Mouse (Mus musculus) cortical plate, adult 2 months (tissue): ENCODE results near the gene Gca.

Experiments
- CTCF ChIP-seq: fragments of 200-500 bp; IDR thresholded peaks from 2 replicates; pipeline ENCODE4 v1.5.1; 2011; ENCODE audit warnings: mild to moderate bottlenecking, control low read depth, low read length; ENCODE audit not compliant: insufficient read depth; ENCODE audit errors: extremely low read depth
- POLR2A ChIP-seq: fragments of 200-500 bp; IDR thresholded peaks from 2 replicates; pipeline ENCODE4 v1.6.1; 2011; ENCODE audit warnings: mild to moderate bottlenecking, low read length, control low read depth; ENCODE audit not compliant: insufficient read depth; ENCODE audit errors: extremely low read depth

- no peak for TF ChIP-seq CTCF
- TF ChIP-seq POLR2A = no peak
These were observed 42.2 kb downstream of the Gca start for GRCm38 (mm10) chr2:62706313-62706712.
